Mouse (Mus musculus) liver, adult 2 months (tissue): ENCODE data around the gene Helz.

Experiments
- CTCF ChIP-seq: fragments of 200-500 bp; IDR thresholded peaks from 2 replicates; pipeline ENCODE4 v1.5.1; 2011; ENCODE audit warnings: low read depth, low read length, control low read depth
- POLR2A ChIP-seq: fragments of 200-500 bp; IDR thresholded peaks from 2 replicates; pipeline ENCODE4 v1.6.1; 2011; ENCODE audit warnings: low read length, control low read depth; ENCODE audit not compliant: insufficient read depth; ENCODE audit errors: extremely low read depth

- no peak for TF ChIP-seq CTCF
- TF ChIP-seq POLR2A: no peak
These were observed 7.4 kb upstream of the Helz start for GRCm38 (mm10) chr11:107540339-107540738.
